Mouse (Mus musculus) common myeloid progenitor, adult 5-6 weeks (primary cell): Measurements from ENCODE around the gene Dtnbp1. TPM values are rescaled to one million over a fixed set of nuclear protein-coding genes. Genes with fewer than 3 reads are reported as not detected.

ENCODE experiments used
- ATAC-seq: replicated peaks from 2 replicates; pipeline ENCODE4 v1.8.0; 2016; ENCODE audit warnings: low read depth, mild to moderate bottlenecking, moderate TSS enrichment, inconsistent platforms; ENCODE audit not compliant: poor library complexity, severe bottlenecking
- total RNA-seq: library from RNA; stranded (forward); fragments of 200-1000, 187-1606 nt; gene quantifications from 2 replicates; pipeline ENCODE4 v1.2.3, GENCODE M21; 2017

Dtnbp1 gene
- total RNA-seq, 1 experiment from 2014 or later, result 91.8 TPM

DNA sequence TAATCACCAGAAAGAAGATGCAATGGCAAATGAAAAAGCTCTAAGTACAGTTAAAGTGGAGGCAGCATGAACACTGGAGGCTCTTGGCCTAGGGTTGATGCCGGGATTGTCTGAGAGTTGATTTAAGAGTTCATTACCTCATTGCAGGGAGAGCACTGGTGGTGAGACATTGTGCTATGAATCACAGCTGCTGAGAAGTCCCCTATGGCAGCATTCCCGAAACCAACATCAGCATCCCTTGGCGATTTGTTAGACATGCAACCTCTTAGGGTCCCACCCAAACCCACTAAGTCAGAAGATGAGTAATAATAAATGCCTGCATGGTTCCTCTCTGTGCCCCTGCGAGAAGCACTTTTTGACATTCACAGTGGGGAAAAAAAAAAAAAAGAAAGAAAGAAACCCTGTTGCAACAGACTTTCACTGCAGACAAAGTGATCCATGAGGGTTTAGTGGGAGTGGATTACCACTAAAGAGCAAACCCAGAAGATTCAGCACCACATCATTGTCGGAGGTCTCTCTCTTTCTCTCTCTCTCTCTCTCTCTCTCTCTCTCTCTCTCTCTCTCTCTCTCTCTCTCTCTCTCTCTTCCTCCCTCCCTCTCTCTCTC is 3.1 kb upstream of the Dtnbp1 start:
- ATAC-seq, result no peak

DNA sequence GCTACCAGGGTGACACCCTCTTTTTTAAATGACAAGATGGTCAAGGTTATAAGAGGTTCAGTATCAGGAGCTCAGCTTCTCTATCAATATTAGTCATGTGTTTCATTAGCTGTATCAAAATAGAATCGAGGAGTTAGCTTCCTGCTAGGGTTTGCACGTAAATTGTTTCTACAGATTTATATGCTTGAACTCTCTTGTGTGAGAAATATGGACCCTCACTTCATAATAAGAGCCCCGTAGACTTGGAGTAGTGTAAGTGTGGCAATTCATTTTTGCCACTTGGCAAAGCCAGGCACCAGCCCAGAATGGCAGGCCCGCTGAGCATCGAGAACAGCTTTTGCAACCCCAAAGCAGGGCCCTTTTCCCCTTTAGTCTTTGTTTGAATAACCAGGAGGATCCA is 1.1 kb upstream of the Dtnbp1 start:
- no peak for ATAC-seq

DNA sequence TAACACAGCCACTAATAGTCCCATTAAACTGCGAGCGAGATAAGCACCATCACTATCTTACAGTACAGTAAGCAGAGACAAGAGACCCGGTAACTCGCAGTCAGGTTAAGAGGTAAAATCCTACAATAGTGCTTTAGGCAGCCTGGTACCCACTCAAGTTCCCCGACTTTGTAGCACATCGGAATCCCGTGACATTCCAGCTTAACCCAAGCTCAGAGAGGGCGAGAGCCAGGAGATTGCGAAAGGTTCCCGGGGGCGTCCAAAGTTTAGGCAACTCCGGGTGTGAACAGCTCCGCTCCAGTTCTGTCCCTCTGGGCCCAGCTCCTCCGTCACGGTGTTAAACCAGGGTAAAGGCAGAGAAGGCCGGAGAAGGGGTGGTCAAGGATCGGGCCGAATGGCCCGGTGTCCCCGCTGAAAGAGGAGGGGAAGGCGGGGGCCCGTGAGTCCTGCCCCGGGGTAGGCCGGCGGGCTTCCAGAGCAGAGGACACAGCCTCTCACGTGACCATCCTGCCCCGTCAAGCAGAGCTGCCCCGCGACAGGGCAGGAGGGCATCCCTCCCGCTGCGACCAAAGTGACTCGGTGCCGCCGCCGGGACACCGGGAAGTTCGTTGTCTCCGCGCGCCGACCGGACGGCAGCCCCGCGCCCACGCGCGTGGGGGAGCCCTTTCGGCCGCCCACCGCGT is 578 bp downstream of the Dtnbp1 start:
- peak; percentile 40 for ATAC-seq

DNA sequence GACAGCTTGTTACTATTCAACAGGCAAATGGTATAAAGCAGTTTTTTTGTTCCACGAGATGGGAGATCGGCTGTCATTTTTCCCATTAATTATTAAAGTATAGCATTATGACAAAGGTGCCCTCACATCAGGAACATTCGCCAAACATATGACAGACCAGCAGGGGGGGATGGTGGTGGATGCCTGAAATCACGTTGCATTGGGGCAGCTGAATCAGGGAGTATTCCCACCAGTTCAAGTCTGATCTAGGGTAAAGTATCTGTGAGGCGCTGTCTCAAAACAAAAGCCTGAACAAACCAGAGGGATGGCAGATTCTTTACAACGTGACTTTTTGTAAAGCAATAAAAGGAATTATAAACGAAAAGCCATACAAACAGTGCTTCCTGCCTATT is 1.1 kb downstream of the Dtnbp1 start:
- ATAC-seq, result peak; percentile 51

DNA sequence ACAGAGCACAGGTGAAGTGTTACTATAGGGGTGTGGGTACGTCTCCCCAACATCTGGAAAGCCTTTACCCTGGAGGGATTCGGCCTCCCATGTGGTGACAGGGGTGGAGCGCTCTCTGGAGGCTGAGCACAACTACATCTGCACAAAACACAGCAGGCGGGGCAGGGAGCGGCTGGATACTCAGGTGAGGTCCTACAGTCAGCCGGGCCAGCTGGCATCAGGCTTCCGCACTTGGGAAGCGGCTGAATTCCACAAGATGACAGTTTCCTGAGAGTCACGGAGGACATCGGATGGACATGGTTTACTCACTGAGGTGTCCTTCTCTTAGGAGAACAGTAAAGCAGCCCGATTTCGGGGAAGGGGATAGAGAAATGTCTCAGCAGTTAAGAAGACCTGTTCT is 2.7 kb downstream of the Dtnbp1 start:
- no peak for ATAC-seq

DNA sequence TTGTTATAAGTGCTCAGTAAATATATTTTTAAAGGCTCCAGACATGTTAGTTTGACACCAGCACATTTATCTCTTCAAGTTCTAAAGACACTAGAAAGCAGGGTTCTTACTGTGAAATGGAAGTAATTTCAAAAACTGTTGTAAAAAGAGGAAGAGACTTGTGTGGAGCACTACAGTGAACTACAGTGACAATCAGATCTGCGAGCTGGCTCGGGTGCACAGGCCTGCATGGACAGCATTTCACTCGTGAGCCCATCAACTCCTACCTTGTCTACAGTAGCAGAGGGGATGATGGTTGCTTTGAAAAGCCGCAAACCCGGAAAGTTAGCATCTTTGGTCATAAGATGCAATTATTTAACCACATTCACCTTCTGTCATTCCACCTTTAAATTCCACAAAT is 5.6 kb downstream of the Dtnbp1 start:
- peak; percentile 55 for ATAC-seq

DNA sequence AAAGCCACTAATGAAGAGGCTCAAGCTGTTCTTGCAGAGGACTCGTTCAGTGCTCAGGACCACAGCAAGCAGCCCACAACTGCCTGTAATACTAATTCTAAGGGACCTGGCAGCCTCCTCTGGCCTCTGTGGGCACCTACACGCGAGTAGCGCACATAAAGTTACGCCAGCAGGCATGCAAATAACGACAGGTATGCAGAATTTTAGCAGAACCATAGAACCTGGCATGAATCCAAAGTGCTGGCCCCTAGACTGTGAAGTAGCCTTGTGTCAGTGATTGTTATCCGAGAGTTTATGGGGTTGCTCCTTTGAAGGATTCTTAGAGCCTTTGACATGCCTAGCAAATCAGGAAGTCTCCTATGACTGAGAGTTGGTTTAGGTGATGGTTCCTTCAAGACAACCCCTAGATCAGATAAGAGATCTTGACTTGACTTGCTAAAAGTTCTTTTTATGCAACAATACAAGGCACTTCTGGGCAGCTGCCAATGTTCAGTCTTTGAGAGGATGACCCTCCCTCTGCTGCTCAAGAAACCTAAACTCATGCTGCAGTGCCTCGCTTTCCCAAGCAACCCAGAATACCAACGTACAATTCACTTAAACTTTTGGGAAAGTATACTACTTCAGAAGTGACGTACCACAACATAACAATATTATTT is 9.3 kb downstream of the Dtnbp1 start:
- no peak for ATAC-seq

DNA sequence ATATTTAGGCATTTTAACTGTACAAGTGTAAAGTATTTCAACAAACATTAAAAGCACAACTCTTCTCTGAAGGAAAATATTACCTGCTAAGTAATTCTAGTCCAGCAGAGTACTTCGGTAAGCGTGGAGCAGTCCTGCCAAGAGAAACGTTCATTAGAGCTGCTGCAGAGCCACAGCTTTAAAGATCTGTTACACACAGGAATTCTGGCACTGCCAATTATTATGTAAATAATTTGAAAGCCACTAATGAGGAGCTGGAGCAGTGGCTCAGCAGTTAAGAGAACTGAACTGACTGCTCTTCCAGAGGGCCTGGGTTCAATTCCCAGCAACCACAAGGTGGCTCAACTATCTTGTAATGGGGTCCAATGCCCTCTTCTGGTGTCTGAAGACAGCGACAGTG is 10.0 kb downstream of the Dtnbp1 start:
- ATAC-seq, result no peak

DNA sequence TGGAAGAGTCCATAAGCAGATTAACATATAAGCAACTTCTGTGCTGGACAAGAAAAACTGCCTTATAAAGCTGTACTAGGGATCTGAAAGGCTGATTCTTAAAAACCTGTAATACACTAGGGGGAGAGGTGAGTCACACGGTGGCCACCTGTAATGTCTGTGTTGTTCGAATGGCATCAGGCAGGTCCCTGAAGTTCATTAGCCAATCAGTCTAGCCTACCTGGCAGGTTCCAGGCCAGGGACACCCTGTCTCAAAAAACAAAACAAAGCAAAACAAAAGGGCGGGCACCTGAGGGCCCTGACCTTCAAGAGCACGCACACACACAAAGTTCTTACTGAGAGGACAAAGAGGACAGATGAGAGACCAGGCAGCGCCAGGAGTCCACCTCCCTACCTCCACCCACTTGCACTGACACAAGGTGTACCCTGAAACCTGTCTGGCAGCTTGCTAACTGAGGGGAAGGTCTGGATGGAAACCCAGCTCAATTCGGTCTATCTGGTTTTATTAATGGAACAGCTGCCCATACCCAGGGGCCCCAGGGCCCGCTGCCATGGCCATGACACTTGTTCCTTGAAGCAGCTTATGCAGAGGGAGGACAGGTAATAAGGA is 11.8 kb downstream of the Dtnbp1 start:
- no peak for ATAC-seq

DNA sequence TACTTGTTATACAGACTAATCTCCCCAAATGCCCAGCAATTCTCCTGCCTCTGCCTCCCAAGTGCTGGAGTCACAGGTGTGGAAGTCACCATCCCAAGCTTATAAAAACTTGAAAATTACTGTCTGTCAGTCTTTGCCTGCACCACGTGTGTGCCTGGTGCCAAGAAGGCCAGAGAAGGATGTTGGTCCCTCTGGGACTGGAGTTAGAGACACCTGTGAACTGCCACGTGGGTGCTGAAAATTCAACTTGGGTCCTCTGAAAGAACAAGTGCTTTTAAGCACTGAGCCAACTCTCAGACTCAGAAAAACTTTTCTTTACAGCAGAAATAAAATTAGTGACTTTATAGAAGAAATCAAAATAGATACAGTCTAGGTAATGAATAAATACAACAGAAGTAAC is 15.6 kb downstream of the Dtnbp1 start:
- ATAC-seq, result no peak

DNA sequence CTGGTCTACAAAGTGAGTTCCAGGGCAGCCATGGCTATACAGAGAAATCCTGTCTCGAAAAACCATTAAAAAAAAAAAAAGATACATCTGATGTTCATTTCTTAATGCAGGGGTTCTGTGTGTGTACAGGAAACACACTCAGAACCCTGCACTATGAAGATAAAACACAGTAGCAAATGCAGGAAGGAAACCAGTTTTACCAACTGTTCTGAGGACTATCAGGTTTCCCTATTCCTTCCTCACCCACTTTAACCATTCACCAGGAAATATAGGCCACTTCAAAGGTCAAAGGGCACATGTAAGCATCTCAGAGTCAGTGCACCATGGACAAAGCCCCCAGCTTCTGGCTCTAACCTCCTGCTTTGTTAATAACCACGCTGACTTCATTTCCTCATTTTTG is 16.6 kb downstream of the Dtnbp1 start:
- ATAC-seq, result peak; percentile 59

DNA sequence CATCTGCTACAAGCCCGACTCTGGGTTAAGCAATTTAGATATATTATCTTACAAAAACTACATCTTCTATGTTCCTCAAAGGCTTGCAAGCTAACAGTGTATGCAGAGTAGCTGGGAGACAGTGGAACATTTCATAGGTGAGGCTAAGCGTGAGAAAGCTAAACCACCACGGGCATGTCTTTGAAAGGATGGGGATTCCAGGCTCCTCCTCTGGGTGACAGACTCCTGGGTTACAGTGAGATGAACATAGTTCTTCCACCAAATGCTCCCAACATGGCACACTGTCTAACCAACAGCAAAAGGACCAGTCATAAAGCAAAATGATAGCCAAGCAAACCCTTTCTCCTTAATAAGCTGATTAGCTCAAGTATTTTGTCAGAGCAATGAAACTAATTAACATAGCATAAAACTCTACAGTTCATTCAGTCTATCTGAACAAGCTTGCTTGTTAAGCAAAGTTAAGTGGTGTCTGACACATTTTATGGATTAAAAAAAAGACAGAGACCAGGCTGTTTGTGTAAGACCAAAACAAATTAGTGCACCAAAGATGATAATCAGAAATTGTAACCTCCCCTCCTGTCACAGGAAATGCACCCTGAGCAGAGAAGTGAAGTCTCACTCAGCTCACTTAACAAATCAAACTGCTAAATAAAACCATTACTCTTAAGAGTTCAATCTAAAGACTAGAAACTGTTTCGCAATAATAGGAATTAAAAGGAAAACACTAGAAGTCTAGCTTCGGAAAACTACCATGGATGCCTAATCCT is 18.1 kb downstream of the Dtnbp1 start:
- ATAC-seq, result no peak

DNA sequence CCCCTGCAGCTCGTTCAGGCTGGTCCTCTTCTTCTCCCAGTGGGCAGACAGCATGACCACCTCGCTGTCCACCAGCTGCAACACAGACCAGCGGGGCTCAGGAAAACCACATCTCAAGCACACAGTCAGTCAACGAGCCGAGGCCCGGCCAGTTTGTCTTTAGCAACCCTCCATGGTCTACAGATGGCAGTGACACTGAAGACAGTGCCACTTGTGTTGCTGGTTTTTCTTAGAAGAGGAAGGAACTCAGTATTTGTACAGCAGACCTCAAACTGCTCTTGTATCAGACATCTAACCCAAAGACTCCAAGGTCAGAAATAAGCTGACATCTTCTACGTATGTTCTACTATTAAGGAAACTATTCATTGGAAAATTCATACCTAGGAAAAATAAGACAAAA is 19.1 kb downstream of the Dtnbp1 start:
- ATAC-seq, result peak; percentile 47

DNA sequence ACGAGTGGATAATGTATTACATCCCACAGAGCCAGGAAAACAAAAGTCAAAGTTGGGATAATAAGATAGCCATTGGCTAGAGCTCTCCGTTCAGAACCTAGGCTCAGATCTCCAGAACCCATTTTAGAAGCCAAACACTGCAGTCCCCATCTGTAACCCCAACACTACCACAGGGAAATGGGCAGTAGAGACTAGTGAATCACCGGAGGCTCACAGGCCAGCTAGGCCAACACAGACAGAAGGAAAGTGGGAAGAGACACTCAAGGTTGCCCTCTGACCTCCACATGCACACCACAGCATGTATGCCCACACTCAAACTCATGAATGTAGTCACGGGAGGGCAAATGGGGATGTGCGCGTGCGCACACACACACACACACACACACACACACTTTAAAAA is 22.5 kb downstream of the Dtnbp1 start:
- ATAC-seq, result no peak

DNA sequence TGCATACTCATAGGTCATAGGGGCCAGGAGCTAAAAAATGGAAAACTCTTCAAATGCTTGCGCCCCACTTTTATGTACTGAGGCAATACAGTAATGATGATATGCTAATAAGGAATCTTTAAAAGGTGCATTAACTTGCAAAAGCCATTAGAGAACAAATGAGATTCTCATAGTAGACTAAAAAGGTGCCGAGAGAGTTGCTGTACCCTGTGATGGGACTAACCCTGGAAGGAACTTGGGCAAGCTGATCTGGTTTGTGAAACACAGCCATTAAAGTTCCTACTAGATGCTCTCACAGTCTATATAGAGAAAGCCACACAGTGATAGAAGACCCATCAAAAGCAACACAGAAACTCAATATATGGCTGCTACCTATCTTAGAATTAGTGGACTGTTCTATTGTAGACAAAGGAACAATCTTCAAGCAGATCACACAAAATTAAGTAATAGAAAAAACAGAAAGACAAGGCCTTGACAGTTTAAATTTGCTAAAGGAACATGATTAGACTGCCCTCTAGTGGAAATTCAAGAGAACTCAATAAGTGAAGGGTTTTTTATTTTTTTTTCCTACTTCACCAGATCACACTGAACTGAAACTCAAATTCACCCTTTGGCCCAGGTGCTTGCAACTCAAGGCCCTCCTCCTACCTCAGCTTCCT is 24.3 kb downstream of the Dtnbp1 start:
- ATAC-seq, result peak; percentile 37

DNA sequence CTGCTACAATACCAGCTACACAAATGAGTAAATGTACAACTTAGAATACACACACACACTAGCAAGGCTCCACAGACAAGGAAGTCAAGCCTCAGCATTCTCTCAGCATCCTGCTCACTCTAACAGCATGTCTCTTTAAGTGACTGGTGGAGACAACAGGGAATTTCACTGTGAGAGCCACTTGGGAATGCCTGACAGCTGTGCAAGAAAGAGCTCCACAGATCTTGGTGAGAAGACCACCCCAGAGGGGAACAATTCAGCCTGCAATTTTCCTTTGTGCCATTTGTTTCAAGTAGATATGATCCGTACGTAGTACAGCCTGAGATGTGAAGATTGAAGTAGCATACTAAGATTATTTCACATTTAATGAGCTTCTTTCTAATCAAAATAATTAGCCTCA is 24.9 kb downstream of the Dtnbp1 start:
- ATAC-seq, result no peak

DNA sequence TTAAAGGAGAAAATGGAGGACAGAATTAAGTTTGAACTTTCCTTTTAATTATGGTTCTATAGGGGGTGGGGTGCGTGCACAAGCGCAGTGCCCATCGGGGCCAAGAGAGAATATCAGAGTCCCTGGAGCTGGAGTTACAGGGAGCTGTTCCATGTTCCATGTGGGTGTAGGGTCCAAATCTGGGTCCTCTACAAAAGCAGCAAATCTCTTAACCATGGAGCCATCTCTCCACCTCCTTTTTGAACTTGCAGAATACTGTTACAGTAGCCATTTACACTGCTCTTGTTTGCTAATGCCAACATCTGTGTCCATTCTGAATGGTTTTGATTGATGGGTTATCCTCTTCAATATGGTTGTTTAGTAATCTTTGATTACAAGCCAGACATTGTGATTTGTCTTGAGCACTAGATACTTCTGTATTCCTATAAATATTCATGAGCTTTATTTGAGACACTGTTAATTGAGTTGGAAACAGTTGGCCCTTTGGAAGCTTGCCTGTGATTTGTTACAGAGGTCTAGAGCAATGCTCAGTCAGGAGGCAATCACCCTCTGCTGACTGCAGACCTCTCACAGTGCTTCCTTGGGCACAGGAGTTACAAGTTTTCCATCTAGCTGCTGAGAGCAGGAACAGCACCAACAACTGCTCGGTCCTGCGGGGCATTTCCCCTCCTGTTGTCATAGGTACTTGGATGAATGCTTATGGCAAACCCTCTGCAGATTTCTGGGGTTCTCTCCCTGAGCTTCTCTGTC is 41.2 kb downstream of the Dtnbp1 start:
- no peak for ATAC-seq

DNA sequence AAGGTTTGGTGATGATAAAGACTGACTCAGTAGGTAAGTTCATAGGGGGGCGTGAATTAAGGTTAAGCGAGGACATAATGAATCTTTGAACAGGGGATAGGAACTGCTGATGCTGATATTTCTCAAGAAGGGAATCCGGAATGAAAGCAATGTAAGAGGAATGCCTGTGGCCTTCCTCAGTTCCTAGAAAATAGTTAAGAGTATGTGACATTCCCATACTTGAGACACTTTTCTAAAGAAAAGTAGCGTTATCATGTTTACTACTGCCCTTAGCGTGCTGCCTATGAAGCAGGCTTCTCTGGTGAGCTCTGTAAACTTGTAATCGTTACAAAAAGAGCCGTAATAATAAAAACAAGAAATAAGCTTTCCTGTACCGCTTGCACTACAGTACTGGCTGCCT is 44.9 kb downstream of the Dtnbp1 start:
- ATAC-seq, result no peak

DNA sequence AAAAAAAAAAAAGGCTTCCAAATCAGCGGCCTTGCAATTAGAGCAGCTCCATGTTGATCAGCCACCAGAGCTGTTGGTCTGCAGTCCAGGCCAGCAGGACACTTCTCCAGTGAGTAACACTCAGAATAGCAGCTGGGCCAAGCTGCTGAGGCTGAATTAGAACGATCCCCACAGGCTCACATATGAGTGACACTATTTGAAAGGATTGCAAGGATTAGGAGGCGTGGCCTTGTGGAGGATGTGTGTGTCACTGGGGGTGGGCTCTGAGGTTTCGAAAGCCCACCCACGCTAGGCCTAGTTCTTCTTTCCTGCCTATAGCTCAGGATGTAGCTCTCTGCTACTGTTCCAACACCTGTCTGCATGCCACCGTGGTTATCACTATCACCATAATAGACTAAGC is 46.2 kb downstream of the Dtnbp1 start:
- ATAC-seq, result no peak

DNA sequence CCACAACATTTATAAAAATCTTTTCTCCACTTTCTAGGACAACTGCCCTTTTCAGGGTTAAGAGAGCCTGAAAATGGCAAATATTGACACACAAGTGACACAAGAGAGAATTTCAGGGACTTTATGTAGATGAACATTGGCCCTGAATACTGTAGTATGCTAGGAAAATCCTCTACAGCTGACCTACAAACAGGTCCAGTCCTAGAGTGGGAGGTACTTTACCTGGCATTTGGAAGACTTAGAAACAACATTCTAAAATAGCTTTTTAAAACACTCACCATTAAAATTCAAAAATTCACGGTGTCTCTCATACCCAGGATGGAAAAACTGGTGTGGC is 47.7 kb downstream of the Dtnbp1 start:
- no peak for ATAC-seq
